Mouse (Mus musculus) kidney, adult 9 months (tissue): ENCODE data around the gene Magea10.

Experiments
- DNase-seq: peaks from one replicate; pipeline ENCODE4 v3.0.0; 2022

Gene Magea10

DNA sequence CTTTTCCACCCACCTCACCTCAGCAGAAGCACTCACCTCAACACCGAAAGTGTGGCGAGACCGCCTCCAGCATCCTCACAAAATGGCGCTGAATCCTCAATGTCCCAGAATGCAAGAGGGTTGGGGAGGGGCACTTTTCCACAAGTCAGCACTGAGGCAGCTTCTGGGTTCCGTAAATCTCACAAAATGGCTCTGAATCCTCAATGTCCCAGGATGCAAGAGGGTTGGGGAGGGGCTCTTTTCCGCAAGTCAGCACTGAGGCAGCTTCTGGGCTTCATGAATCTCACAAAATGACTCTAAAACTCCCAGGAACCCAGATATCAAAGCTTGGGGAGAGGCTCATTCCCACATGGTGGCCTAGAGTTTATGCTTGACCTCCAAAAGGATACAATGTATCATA is at the start of gene Magea10:
TSS of gene Magea10 (minus strand) at position 101 of the 400 bp plus-strand sequence.
- DNase-seq = no peak

DNA sequence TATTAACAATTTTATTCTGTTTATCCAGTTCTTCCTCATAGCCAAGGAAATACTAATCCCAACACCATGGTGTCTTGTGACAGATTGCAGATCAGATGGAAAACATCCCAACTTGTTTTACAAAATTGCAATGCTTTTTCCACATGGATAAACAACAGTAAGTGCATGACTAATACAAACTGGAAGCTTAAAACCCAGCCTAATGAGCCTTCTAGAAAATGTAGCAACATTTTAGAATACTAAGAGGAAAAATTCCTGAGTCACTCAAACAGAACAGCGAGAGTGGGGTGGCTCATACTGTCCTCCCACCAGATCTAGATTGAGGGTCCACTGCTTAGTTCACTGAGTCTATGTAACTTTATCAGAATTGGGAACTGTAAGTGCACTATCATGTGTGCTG is 4.7 kb downstream of the Magea10 start:
- DNase-seq = no peak
